19 mouse cellular contexts compared by ENCODE assay signal in genomic region chr2:58107046-58107445, GRCm38 (mm10). TPM values are rescaled to one million over a fixed set of nuclear protein-coding genes. Genes with fewer than 3 reads are reported as not detected.
"Had no signal": no experiment of that assay in that cellular context is flagged by ENCODE, and none has a peak within 500 bp of the region (broad histone marks: within the 10 kb centered on the region; RNA-seq: fewer than 3 reads in every experiment).

No protein-coding gene starts in this region.

- ATAC-seq: liver, embryonic 12.5 days had no signal

- H3K9me3 ChIP-seq: limb, embryonic 15.5 days; liver, embryonic 12.5 days; megakaryocyte, embryonic 14.5 days; midbrain, embryonic 12.5 days; neural tube, embryonic 12.5 days; stomach, embryonic 15.5 days had no signal

- H3K4me1 ChIP-seq: limb, embryonic 15.5 days; liver, embryonic 12.5 days; midbrain, embryonic 12.5 days; neural tube, embryonic 12.5 days; stomach, embryonic 15.5 days had no signal

- H3K36me3 ChIP-seq: limb, embryonic 15.5 days; liver, embryonic 12.5 days; midbrain, embryonic 12.5 days; neural tube, embryonic 12.5 days; stomach, embryonic 15.5 days had no signal

- DNase-seq: kidney, adult 8-10 months; kidney, postnatal 25 days; lung, embryonic 14.5 days; lung, postnatal 10 days; lung, postnatal 4 days; right cerebral cortex, postnatal 4 days; thymus, adult 2 months; thymus, postnatal 36 days had no signal

- H3K9ac ChIP-seq: limb, embryonic 15.5 days; liver, embryonic 12.5 days; lung, embryonic 14.5 days; midbrain, embryonic 12.5 days; neural tube, embryonic 12.5 days; stomach, embryonic 15.5 days had no signal

- H3K4me3 ChIP-seq: left cerebral cortex, adult 2 months; limb, embryonic 15.5 days; liver, embryonic 12.5 days; megakaryocyte, embryonic 14.5 days; midbrain, embryonic 12.5 days; neural tube, embryonic 12.5 days; stomach, embryonic 15.5 days had no signal

- H3K27me3 ChIP-seq: limb, embryonic 15.5 days; liver, embryonic 12.5 days; megakaryocyte, embryonic 14.5 days; midbrain, embryonic 12.5 days; neural tube, embryonic 12.5 days; stomach, embryonic 15.5 days had no signal

- H3K27ac ChIP-seq: left cerebral cortex, adult 2 months; limb, embryonic 15.5 days; liver, embryonic 12.5 days; midbrain, embryonic 12.5 days; neural tube, embryonic 12.5 days; stomach, embryonic 15.5 days had no signal

- H3K4me2 ChIP-seq: limb, embryonic 15.5 days; liver, embryonic 12.5 days; lung, embryonic 14.5 days; midbrain, embryonic 12.5 days; neural tube, embryonic 12.5 days; stomach, embryonic 15.5 days had no signal

RNA-seq across cellular contexts. Expression of gene Ermn, which starts 54.4 kb away (rescaled TPM):
- polyA plus RNA-seq: kidney, embryonic 16.5 days; liver, embryonic 12.5 days; liver, embryonic 16.5 days; lung, embryonic 14.5 days; spleen, adult 2 months; stomach, embryonic 15.5 days; testis, adult 2 months; thymus, adult 2 months had no signal
